Comparison of ENCODE assay signal across 26 mouse cellular contexts in the genomic region with DNA sequence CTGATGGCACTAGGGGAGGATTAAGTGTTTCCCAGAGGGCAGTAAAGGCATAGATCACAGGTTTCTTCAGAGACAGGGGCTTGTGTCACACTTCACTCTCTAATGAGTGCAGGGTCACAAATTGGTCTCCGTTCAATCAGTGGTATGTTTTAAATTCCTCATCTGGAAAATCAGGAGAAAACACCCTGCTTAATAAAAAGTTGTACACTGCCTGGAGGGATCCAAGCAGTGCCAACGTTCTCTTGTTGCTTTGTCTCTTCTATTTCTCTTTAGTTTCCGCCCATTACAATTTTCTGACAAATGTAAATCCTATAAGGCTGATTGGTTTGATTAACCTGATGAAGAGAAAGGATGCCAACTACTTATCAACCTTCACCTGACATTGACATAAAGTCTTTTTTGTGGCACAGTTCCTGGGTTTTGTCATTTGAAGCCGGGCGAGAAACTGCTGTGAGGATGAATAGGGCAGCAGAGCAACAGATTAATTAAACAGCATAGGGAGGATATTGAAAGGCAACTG.
DNase-seq lines count a peak whose midpoint lies in the region; ATAC-seq lines count a peak whose summit lies in the region.
"Had no signal": no experiment of that assay in that cellular context is flagged by ENCODE, and none has a peak within 500 bp of the region (broad histone marks: within the 10 kb centered on the region; RNA-seq: fewer than 3 reads in every experiment).

No protein-coding gene starts in this region.

- no peak overlapping the region for H3K9ac ChIP-seq in forebrain, embryonic 12.5 days
- no peak overlapping the region for H3K9ac ChIP-seq in neural tube, embryonic 12.5 days
- no peak overlapping the region for H3K9ac ChIP-seq in neural tube, embryonic 15.5 days (replicated peaks)
- no peak overlapping the region for H3K9ac ChIP-seq in forebrain, embryonic 13.5 days
- H3K9ac ChIP-seq in forebrain, embryonic 16.5 days (replicated peaks; ENCODE audit: low read depth, low read length), result no peak overlapping the region
- H3K9ac ChIP-seq: embryonic facial prominence, embryonic 13.5 days; heart, embryonic 13.5 days; hindbrain, embryonic 14.5 days had no signal

- H3K27me3 ChIP-seq in forebrain, embryonic 12.5 days, result no peaks in the 10 kb centered on the region
- H3K27me3 ChIP-seq in forebrain, embryonic 10.5 days (ENCODE audit: poor library complexity, severe bottlenecking), result no peaks in the 10 kb centered on the region
- no peaks in the 10 kb centered on the region for H3K27me3 ChIP-seq in neural tube, embryonic 12.5 days (replicated peaks)
- no peaks in the 10 kb centered on the region for H3K27me3 ChIP-seq in neural tube, embryonic 15.5 days (replicated peaks)
- no peaks in the 10 kb centered on the region for H3K27me3 ChIP-seq in forebrain, embryonic 13.5 days
- no peaks in the 10 kb centered on the region for H3K27me3 ChIP-seq in forebrain, embryonic 16.5 days (replicated peaks; ENCODE audit: control insufficient read depth, insufficient read depth, low read length)
- H3K27me3 ChIP-seq: embryonic facial prominence, embryonic 13.5 days; heart, embryonic 13.5 days had no signal

- no peak overlapping the region for H3K4me3 ChIP-seq in forebrain, embryonic 12.5 days (replicated peaks)
- H3K4me3 ChIP-seq in forebrain, embryonic 10.5 days, result no peak overlapping the region
- H3K4me3 ChIP-seq in neural tube, embryonic 12.5 days, result no peak overlapping the region
- no peak overlapping the region for H3K4me3 ChIP-seq in neural tube, embryonic 15.5 days (replicated peaks)
- H3K4me3 ChIP-seq in forebrain, embryonic 13.5 days, result no peak overlapping the region
- no peak overlapping the region for H3K4me3 ChIP-seq in forebrain, embryonic 16.5 days (replicated peaks; ENCODE audit: low read length)
- H3K4me3 ChIP-seq: embryonic facial prominence, embryonic 13.5 days; heart, adult 2 months; heart, embryonic 10.5 days; heart, embryonic 13.5 days had no signal

- H3K4me2 ChIP-seq in forebrain, embryonic 12.5 days, result no peak overlapping the region
- H3K4me2 ChIP-seq in neural tube, embryonic 12.5 days (replicated peaks), result no peak overlapping the region
- no peak overlapping the region for H3K4me2 ChIP-seq in neural tube, embryonic 15.5 days
- H3K4me2 ChIP-seq in forebrain, embryonic 13.5 days, result no peak overlapping the region
- no peak overlapping the region for H3K4me2 ChIP-seq in forebrain, embryonic 16.5 days (ENCODE audit: low read length)
- H3K4me2 ChIP-seq: embryonic facial prominence, embryonic 13.5 days; heart, embryonic 13.5 days; hindbrain, embryonic 14.5 days had no signal

- no peak for DNase-seq in forebrain, embryonic 10.5 days (ENCODE audit: extremely low spot score, low spot score)
- DNase-seq in urinary bladder, postnatal 4 days (ENCODE audit: low spot score in 2 of 2), result no peak
- no peak for DNase-seq in liver
- DNase-seq: adrenal gland, adult 8-10 months; adrenal gland, postnatal 25 days; cerebellum, adult 18-20 months; cerebellum, adult 9-10 months; cerebellum, postnatal 14 days; gastrocnemius, postnatal 10 days; gastrocnemius, postnatal 36 days; heart, adult 2 months; heart, postnatal 14 days; heart, postnatal 4 days had no signal

- H3K9me3 ChIP-seq in forebrain, embryonic 12.5 days, result no peaks in the 10 kb centered on the region
- H3K9me3 ChIP-seq in forebrain, embryonic 10.5 days, result no peaks in the 10 kb centered on the region
- H3K9me3 ChIP-seq in neural tube, embryonic 12.5 days, result no peaks in the 10 kb centered on the region
- no peaks in the 10 kb centered on the region for H3K9me3 ChIP-seq in neural tube, embryonic 15.5 days (replicated peaks)
- no peaks in the 10 kb centered on the region for H3K9me3 ChIP-seq in forebrain, embryonic 13.5 days (replicated peaks)
- no peaks in the 10 kb centered on the region for H3K9me3 ChIP-seq in forebrain, embryonic 16.5 days (ENCODE audit: control insufficient read depth, low read length)
- H3K9me3 ChIP-seq: embryonic facial prominence, embryonic 13.5 days; heart, embryonic 10.5 days; heart, embryonic 13.5 days had no signal

- WGBS in forebrain, embryonic 12.5 days, result 17% methylated on average over 5 of the region's 5 CpGs
- WGBS in forebrain, embryonic 10.5 days, result 47% methylated on average over 5 of the region's 5 CpGs
- WGBS in neural tube, embryonic 12.5 days, result 48% methylated on average over 5 of the region's 5 CpGs
- 37% methylated on average over 5 of the region's 5 CpGs for WGBS in neural tube, embryonic 15.5 days
- 10% methylated on average over 5 of the region's 5 CpGs for WGBS in forebrain, embryonic 13.5 days
- 11% methylated on average over 5 of the region's 5 CpGs for WGBS in forebrain, embryonic 16.5 days

- H3K27ac ChIP-seq in forebrain, embryonic 12.5 days, result no peak overlapping the region
- H3K27ac ChIP-seq in forebrain, embryonic 10.5 days, result no peak overlapping the region
- H3K27ac ChIP-seq in neural tube, embryonic 12.5 days, result no peak overlapping the region
- H3K27ac ChIP-seq in neural tube, embryonic 15.5 days (replicated peaks), result no peak overlapping the region
- H3K27ac ChIP-seq in forebrain, embryonic 13.5 days, result no peak overlapping the region
- H3K27ac ChIP-seq in forebrain, embryonic 16.5 days (ENCODE audit: low read length), result no peak overlapping the region
- H3K27ac ChIP-seq: embryonic facial prominence, embryonic 13.5 days; heart, adult 2 months; heart, embryonic 10.5 days; heart, embryonic 13.5 days; hindbrain, embryonic 14.5 days; hindbrain, postnatal 0 days had no signal

- H3K36me3 ChIP-seq in forebrain, embryonic 12.5 days (replicated peaks), result no peaks in the 10 kb centered on the region
- no peaks in the 10 kb centered on the region for H3K36me3 ChIP-seq in forebrain, embryonic 10.5 days (replicated peaks)
- no peaks in the 10 kb centered on the region for H3K36me3 ChIP-seq in neural tube, embryonic 12.5 days
- H3K36me3 ChIP-seq in neural tube, embryonic 15.5 days, result no peaks in the 10 kb centered on the region
- H3K36me3 ChIP-seq in forebrain, embryonic 13.5 days (ENCODE audit: poor library complexity, severe bottlenecking), result no peaks in the 10 kb centered on the region
- no peaks in the 10 kb centered on the region for H3K36me3 ChIP-seq in forebrain, embryonic 16.5 days (ENCODE audit: control insufficient read depth, insufficient read depth)
- H3K36me3 ChIP-seq: embryonic facial prominence, embryonic 13.5 days; heart, embryonic 10.5 days; heart, embryonic 13.5 days had no signal

- ATAC-seq in forebrain, embryonic 12.5 days (ENCODE audit: low FRiP score), result peak; percentile 80; the same call in 1 of the 2 replicates
- ATAC-seq in neural tube, embryonic 12.5 days (ENCODE audit: low FRiP score, low read depth), result 0 out of 2 replicates have a peak, but pooled peaks have one; percentile 25
- ATAC-seq in neural tube, embryonic 15.5 days (ENCODE audit: low FRiP score), result no peak
- ATAC-seq in forebrain, embryonic 13.5 days, result peak; percentile 89
- ATAC-seq in forebrain, embryonic 16.5 days, result peak; percentile 78
- ATAC-seq: CD4-positive, CD25-positive, alpha-beta regulatory T cell, adult 4 months; hindbrain, postnatal 0 days; inflammation-experienced regulatory T-cells, adult 6 months; intestine, embryonic 16.5 days had no signal

- H3K4me1 ChIP-seq in forebrain, embryonic 12.5 days, result peaks cover 10% of the 10 kb centered on the region; the same call in 1 of the 2 replicates
- H3K4me1 ChIP-seq in forebrain, embryonic 10.5 days, result peaks cover 29% of the 10 kb centered on the region
- H3K4me1 ChIP-seq in neural tube, embryonic 12.5 days, result no peaks in the 10 kb centered on the region
- peaks cover 6% of the 10 kb centered on the region; the same call in 1 of the 2 replicates for H3K4me1 ChIP-seq in neural tube, embryonic 15.5 days
- peaks cover 22% of the 10 kb centered on the region for H3K4me1 ChIP-seq in forebrain, embryonic 13.5 days
- H3K4me1 ChIP-seq in forebrain, embryonic 16.5 days (replicated peaks; ENCODE audit: control insufficient read depth, insufficient read depth, low read length), result peaks cover 6% of the 10 kb centered on the region; the same call in 1 of the 2 replicates
